Mouse (Mus musculus) ovary, postnatal 36 days (tissue): Measurements from ENCODE around the gene Tacr1.
"Not testable (repeated sequence)": the region's sequence is repeated elsewhere in the genome, so short reads cannot be mapped to it uniquely, and the experiment has no call there.

Experiments used
- DNase-seq: peaks from one replicate; pipeline ENCODE4 v3.0.0; 2022; ENCODE audit warnings: low spot score, mixed read lengths

Gene Tacr1

GRCm38 (mm10) chr6:82401595-82402451 lies at the start of gene Tacr1:
Gene Tacr1, plus strand, starts transcription at chr6:82402334.
- DNase-seq = peak; percentile 9

GRCm38 (mm10) chr6:82376144-82376543 lies 26.0 kb upstream of the Tacr1 start:
- DNase-seq = no peak

- no peak for DNase-seq
These were observed 18.6 kb upstream of the Tacr1 start for GRCm38 (mm10) chr6:82383556-82383955.

- DNase-seq = peak; percentile 45
These were observed 664 bp downstream of the Tacr1 start for GRCm38 (mm10) chr6:82402501-82403495.

- DNase-seq = no peak
These were observed 16.2 kb downstream of the Tacr1 start for GRCm38 (mm10) chr6:82418367-82418766.

DNA sequence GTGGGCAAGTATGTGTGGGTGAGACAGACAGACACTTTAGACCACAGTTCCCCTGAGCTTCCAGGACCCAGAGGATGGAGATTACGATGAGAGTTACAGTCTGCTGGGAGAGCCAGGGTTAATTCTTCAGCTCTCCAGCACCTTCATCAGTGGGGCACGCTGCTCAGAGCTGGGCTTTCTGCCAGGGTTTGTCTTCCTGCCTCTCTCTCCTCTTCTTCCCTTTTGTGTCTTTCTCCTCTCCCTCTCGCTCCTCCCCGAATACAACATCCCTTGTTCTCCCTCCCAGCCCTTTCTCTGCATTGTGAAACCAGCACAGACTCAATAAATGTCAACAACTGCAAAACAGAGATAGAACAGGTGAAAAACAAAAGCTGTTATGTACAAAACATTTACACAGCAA lies 18.1 kb downstream of the Tacr1 start:
- DNase-seq = no peak

DNA sequence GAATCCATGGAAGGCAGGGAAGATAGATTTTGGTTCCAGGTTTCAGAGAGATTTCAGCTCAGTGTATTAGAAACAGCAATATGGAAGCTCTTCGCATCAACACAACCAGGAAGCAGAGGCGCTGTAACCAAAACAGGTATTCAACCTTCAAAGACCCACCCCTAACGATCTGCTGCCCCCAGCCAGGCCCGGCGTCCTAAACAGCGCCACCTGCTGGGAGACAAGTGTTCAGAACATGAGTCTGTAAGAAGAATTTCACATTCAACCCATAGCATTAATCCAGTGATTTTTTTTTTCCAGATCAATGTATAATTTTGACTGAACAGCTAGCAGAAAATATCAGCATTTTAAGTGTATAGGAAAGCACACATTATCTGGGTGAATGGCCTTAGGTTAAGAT lies 26.8 kb downstream of the Tacr1 start:
- DNase-seq = no peak

- no peak for DNase-seq
These were observed 27.6 kb downstream of the Tacr1 start for GRCm38 (mm10) chr6:82429766-82430165.

DNA sequence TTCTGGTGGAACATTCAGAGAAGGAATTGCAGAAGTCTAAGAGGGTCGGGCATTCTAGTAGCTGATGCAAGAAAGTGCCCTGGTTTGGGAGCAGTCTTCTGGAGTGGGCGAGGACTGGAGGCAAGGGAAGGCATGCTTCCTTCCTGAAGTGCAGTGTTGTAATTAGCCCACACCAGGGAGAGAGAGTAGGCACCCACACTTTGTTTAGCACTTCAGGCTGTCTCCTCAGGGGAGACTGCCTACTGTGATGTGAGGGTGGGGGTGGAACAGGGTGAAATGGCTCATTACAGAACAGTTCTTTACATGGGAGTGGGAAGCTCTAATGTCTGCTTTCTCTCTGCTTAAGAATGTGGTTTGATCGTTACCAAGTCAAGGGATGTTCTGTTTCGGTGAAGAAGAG lies 35.0 kb downstream of the Tacr1 start:
- DNase-seq = no peak

DNA sequence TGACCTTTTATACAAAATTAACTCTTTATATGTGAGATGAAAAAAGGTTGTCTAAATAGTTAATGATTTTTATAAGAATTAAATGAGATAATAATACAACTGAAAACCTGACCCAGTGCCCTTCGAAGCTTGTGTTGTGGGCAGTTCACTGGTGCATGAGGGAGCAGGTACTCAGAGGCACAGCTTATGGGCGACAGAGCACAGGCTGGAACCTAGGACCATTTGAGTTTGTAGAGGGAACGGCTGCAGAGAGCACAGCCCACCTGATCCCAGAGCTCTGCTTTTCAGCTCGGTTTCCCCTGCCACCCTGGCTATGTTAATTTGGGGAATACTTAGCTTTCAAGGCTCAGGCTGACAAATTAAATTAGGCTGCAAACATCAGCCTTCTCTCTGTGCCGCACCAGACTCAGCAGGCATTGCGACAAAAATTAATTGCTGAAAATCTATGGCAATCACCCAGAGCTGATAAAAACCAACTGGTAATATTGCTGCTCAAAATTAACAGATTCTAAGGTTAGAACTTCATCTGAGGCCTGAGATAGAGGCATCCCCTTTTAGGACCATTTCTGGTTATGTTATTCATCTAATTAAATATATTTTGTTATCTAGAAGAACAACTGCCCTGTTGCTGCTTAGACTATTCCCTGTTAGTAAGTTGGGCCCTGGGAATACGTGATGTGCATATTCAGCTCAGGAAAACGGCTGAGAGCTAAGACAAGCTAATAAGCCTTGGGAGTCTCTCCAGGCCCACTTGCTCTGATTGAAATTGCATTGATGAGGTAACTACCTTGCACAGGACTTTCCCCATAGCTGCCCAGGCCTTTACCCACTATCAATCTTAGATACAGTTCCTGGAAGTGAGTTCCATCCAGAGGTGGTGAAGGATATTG lies 50.3 kb downstream of the Tacr1 start:
- not testable (repeated sequence) for DNase-seq

DNA sequence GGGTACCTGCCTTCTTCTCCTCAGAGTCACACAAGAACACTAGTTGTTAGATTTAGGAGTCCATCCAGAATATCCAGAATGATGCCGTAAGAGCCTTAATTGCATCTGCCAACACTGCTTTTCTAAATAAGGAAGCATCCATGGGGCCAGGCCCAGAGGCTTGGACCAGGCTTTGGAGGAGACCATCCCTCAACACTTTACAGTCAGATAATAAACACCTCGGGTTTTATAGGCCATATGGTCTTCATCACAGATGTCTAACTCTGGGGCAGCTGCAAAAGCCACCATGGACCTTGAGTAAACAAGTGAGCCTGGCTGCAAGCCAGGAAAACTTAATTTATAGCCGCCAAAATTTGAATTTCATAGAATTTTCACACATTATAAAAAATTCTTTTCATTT lies 53.1 kb downstream of the Tacr1 start:
- DNase-seq = no peak

DNA sequence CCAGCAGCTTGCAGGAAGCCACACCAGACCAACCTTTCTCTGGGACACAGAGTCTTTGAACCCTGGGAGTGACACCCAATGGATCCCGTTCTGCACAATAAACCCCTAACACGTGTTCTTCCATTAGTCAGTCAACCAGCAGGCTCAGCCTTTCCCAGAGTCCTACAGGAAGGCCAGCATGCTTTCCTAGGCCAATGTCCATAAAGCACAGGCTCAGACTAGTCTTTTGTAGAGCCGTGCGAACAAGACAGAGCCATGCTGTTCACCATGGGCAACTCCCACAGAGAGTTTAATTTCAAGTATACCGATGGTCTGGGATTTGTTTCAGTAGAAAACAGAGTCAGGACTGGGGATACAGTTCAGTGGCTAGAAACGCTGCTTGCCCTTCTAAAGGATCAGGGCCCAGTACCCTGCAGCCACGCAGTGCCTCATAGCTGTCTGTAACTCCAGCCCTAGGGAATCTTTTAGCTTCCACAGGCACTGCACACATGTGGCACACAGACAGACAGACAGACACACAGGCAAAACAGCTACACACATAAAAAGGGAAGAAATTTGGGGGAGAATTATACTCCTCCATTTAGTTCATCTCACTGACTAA lies 55.1 kb downstream of the Tacr1 start:
- DNase-seq = no peak

GRCm38 (mm10) chr6:82458762-82459389 lies 56.7 kb downstream of the Tacr1 start:
- no peak for DNase-seq

DNA sequence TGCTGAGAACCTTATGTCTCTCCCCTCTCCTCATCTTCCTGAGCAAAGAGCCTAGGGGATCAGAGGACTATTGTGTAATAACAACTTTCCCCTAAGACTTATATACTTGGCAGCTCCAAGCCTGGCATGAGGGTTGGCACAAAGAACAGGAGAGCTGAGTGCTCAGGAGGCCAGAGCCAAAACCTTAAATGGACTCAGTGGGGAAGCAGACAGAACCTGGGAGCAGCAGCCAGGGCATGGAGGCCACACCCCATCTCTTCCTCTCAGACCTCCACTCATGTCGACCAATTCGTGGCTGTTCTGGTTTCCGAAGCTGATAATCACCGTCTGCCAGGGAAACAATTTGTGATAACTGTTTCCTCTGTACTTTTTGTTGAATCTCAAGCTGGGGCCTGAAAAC lies 61.0 kb downstream of the Tacr1 start:
- DNase-seq = no peak

GRCm38 (mm10) chr6:82474477-82474876 lies 72.3 kb downstream of the Tacr1 start:
- DNase-seq = no peak

DNA sequence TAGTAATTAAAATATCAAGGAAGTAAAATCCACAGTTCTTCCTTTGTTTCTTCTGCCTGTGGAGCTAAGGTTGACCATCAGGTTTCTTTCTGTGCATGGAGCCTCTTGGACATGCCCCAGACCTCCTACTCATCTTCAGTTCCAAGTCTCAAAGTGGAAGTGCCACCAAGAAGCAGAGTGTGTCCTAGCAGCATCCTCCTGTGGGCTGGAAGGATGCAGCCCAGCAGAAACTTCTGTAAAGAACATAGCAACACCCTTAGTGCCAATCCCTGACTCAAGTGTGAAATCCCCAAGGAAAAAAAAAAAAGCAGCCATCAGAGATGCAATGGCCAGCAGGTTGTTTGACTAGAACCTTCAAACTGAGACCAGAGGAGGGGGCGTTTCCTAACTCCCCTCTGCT lies 81.7 kb downstream of the Tacr1 start:
- no peak for DNase-seq

DNA sequence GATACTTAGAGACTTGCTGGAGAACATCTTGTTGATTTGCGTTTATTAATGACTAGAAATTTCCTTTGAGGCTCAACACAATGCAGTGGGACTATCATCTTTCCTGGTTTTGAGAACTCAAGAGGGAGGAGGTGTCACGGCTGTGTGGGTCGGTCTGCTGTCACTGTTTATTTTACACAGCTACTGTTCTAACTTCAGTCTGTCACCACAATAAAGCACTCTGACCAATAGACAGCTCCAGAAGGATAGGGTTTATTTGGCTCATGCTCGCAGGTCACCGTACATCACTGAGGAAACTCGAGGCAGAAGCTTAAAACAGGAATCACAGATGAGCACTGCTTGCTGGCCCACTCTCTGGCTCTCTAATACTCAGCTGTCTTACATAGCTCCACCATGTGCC lies 92.3 kb downstream of the Tacr1 start:
- DNase-seq = no peak

DNA sequence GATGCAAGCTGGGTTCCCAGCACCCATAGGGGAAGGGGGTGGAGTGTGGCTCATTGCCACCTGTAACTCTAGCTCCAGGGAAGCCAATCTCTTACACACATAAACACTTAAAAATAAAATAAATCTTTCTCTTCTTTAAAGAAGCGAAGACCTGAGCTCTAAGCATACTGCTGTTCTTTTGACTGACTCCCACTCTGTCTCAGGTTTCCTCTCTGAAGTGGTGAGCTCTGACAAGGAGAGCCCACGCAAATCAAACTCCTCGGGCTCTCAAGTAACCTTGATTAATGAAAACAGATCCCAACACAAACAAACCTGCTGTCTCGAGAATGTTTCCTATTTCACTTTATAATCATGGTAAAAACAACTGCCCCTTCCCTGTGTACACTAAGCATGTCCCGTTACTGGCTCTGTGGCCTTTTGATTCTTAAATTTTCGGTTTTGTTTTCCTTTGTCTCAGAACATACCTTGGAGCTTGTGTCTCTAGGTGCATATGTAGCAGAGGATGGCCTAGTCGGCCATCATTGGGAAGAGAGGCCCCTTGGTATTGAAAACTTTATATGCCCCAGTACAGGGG lies 108.8 kb downstream of the Tacr1 start:
- no peak for DNase-seq

GRCm38 (mm10) chr6:82519626-82520025 lies 117.5 kb downstream of the Tacr1 start:
- no peak for DNase-seq

DNA sequence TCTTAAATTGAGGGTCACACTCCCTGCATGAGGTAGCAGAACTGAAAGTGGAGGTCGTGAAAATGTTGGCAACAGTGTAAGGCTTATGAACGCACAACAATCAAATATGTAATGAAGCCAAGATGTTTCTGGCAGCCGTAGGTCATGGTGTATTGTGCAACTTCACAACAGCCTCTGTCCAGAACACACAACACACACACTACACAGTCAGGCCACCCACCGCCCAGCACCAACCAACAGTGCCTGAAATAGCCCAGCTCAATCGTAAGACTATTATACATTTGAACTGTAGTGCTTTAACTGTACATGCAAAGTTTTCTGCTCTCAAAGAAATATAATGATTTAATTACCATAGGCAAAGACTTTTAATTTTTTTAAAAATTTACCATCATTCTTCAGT lies 120.4 kb downstream of the Tacr1 start:
- DNase-seq = no peak
